21 mouse cellular contexts compared by ENCODE assay signal in genomic region chr1:79882648-79883047, GRCm38 (mm10). TPM values are rescaled to one million over a fixed set of nuclear protein-coding genes. Genes with fewer than 3 reads are reported as not detected.
A peak's percentile ranks its signal among the peaks of the same experiment; 100 is the strongest.
DNase-seq lines count a peak whose midpoint lies in the region; ATAC-seq and TF ChIP-seq lines count a peak whose summit lies in the region.
"Had no signal": no experiment of that assay in that cellular context is flagged by ENCODE, and none has a peak within 500 bp of the region (broad histone marks: within the 10 kb centered on the region; RNA-seq: fewer than 3 reads in every experiment).

No protein-coding gene starts in this region.

- H3K4me3 ChIP-seq in heart, embryonic 11.5 days (ENCODE audit: low read depth, low read length), result no peak overlapping the region
- no peak overlapping the region for H3K4me3 ChIP-seq in heart, embryonic 15.5 days
- H3K4me3 ChIP-seq in lung, embryonic 15.5 days, result no peak overlapping the region
- H3K4me3 ChIP-seq in lung, adult 2 months (replicated peaks; ENCODE audit: extremely low read depth, low read depth, low read length), result no peak overlapping the region
- H3K4me3 ChIP-seq: embryonic facial prominence, embryonic 15.5 days; erythroblast, embryonic 14.5 days; forebrain, embryonic 10.5 days; gastrocnemius, adult 2 months; hindbrain, embryonic 15.5 days had no signal

- ATAC-seq in heart, embryonic 11.5 days (replicated peaks; ENCODE audit: insufficient number of reproducible peaks, low FRiP score, low TSS enrichment), result peak; percentile 77; the same call in 1 of the 2 replicates
- peak; percentile 66; the same call in 1 of the 2 replicates for ATAC-seq in heart, embryonic 15.5 days (replicated peaks; ENCODE audit: insufficient number of reproducible peaks, insufficient read depth, low FRiP score, low read depth)
- ATAC-seq in lung, embryonic 15.5 days (ENCODE audit: borderline replicate concordance, extremely low read depth, low FRiP score, low TSS enrichment), result peak; percentile 42; the same call in 1 of the 2 replicates
- ATAC-seq: forebrain, embryonic 14.5 days; intestine, embryonic 16.5 days had no signal

- H3K9me3 ChIP-seq in heart, embryonic 11.5 days (replicated peaks; ENCODE audit: control insufficient read depth, low read length), result no peaks in the 10 kb centered on the region
- H3K9me3 ChIP-seq in heart, embryonic 15.5 days (replicated peaks), result no peaks in the 10 kb centered on the region
- H3K9me3 ChIP-seq in lung, embryonic 15.5 days, result no peaks in the 10 kb centered on the region
- H3K9me3 ChIP-seq: embryonic facial prominence, embryonic 15.5 days; forebrain, embryonic 10.5 days; hindbrain, embryonic 15.5 days had no signal

- DNase-seq in heart, adult 18-20 months, result no peak
- DNase-seq in heart, adult 11 months, result no peak
- DNase-seq in lung, adult 2 months, result no peak
- peak; percentile 39 for DNase-seq in heart, postnatal 4 days
- DNase-seq: adrenal gland, postnatal 10 days; cerebellum, adult 11 months; cerebellum, adult 8-10 months; cerebellum, postnatal 14 days; embryo, embryonic 11 days; gastrocnemius, adult 2 months; gastrocnemius, postnatal 25 days had no signal

- WGBS in heart, embryonic 11.5 days (ENCODE audit: insufficient replicate concordance), result 12% methylated on average over 3 of the region's 3 CpGs
- WGBS in heart, embryonic 15.5 days, result 15% methylated on average over 3 of the region's 3 CpGs
- 18% methylated on average over 3 of the region's 3 CpGs for WGBS in lung, embryonic 15.5 days
- WGBS in lung, adult 2 months, result 30% methylated on average over 3 of the region's 3 CpGs

- no peak overlapping the region for H3K9ac ChIP-seq in heart, embryonic 11.5 days (ENCODE audit: low read depth, low read length)
- no peak overlapping the region for H3K9ac ChIP-seq in heart, embryonic 15.5 days
- no peak overlapping the region for H3K9ac ChIP-seq in lung, embryonic 15.5 days
- H3K9ac ChIP-seq: embryonic facial prominence, embryonic 15.5 days; hindbrain, embryonic 15.5 days had no signal

- no peak for TF ChIP-seq POLR2A in lung, adult 2 months (IDR thresholded peaks at IDR 0.05; ENCODE audit: borderline replicate concordance, extremely low read depth, low read depth, low read length)

- no peaks in the 10 kb centered on the region for H3K36me3 ChIP-seq in heart, embryonic 11.5 days (ENCODE audit: control insufficient read depth, insufficient read depth, low read length)
- H3K36me3 ChIP-seq in heart, embryonic 15.5 days, result no peaks in the 10 kb centered on the region
- H3K36me3 ChIP-seq in lung, embryonic 15.5 days, result no peaks in the 10 kb centered on the region
- H3K36me3 ChIP-seq: embryonic facial prominence, embryonic 15.5 days; forebrain, embryonic 10.5 days; hindbrain, embryonic 15.5 days had no signal

- peaks cover 18% of the 10 kb centered on the region for H3K4me1 ChIP-seq in heart, embryonic 11.5 days (ENCODE audit: control insufficient read depth, insufficient read depth, low read length)
- peaks cover 18% of the 10 kb centered on the region for H3K4me1 ChIP-seq in heart, embryonic 15.5 days (replicated peaks)
- peaks cover 6% of the 10 kb centered on the region; the same call in 1 of the 2 replicates for H3K4me1 ChIP-seq in lung, embryonic 15.5 days
- no peaks in the 10 kb centered on the region for H3K4me1 ChIP-seq in lung, adult 2 months (ENCODE audit: control insufficient read depth, insufficient read depth, low read length)
- H3K4me1 ChIP-seq: embryonic facial prominence, embryonic 15.5 days; forebrain, embryonic 10.5 days; hindbrain, embryonic 15.5 days had no signal

- no peak overlapping the region; the same call in 1 of the 2 replicates for H3K4me2 ChIP-seq in heart, embryonic 11.5 days
- no peak overlapping the region for H3K4me2 ChIP-seq in heart, embryonic 15.5 days
- no peak overlapping the region for H3K4me2 ChIP-seq in lung, embryonic 15.5 days
- H3K4me2 ChIP-seq: embryonic facial prominence, embryonic 15.5 days; hindbrain, embryonic 15.5 days had no signal

- no peak for TF ChIP-seq CTCF in lung, adult 2 months (IDR thresholded peaks at IDR 0.05; ENCODE audit: insufficient read depth, low read length)

- no peaks in the 10 kb centered on the region for H3K27me3 ChIP-seq in heart, embryonic 11.5 days (ENCODE audit: control insufficient read depth, insufficient read depth, low read length)
- no peaks in the 10 kb centered on the region for H3K27me3 ChIP-seq in heart, embryonic 15.5 days
- H3K27me3 ChIP-seq in lung, embryonic 15.5 days, result no peaks in the 10 kb centered on the region
- H3K27me3 ChIP-seq: embryonic facial prominence, embryonic 15.5 days; hindbrain, embryonic 15.5 days had no signal

- H3K27ac ChIP-seq in heart, embryonic 11.5 days (ENCODE audit: low read depth, low read length), result peak overlapping the region; percentile 54; the same call in 1 of the 2 replicates
- H3K27ac ChIP-seq in heart, embryonic 15.5 days, result 0 out of 2 replicates have a peak overlapping the region, but pooled peaks have one; percentile 29
- no peak overlapping the region for H3K27ac ChIP-seq in lung, embryonic 15.5 days
- H3K27ac ChIP-seq: embryonic facial prominence, embryonic 15.5 days; forebrain, embryonic 10.5 days; gastrocnemius, adult 2 months; hindbrain, embryonic 15.5 days had no signal

RNA-seq across cellular contexts. Expression of gene Serpine2, which starts 21.7 kb away (rescaled TPM):
- polyA plus RNA-seq in heart, embryonic 11.5 days (2014; fragmentation: Nextera tagmentation; extraction: Ambion mirVana), result 165 and 182 TPM in 2 replicates
- total RNA-seq in heart, adult 18-20 months (2021), result 10 to 100 TPM; 20.7 to 29.5 TPM
- polyA plus RNA-seq in heart, embryonic 15.5 days (2015; fragmentation: Nextera tagmentation; extraction: Ambion mirVana), result 99.4 and 124 TPM in 2 replicates
- 357 TPM in 2 replicates for polyA plus RNA-seq in lung, embryonic 15.5 days (2015; fragmentation: Nextera tagmentation; extraction: Ambion mirVana)
- 70.9 and 107 TPM in 2 replicates for polyA plus RNA-seq in lung, adult 2 months (2012; rRNA removed)
- 10 to 100 TPM; 47.6 to 50.4 TPM for total RNA-seq in heart, postnatal 4 days (2021)
- total RNA-seq: MEL had no signal
